Mouse (Mus musculus) lung, embryonic 14.5 days (tissue): ENCODE measurements around the gene Nit2. TPM values are rescaled to one million over a fixed set of nuclear protein-coding genes. Genes with fewer than 3 reads are reported as not detected.

ENCODE experiments used
- ATAC-seq: fragments of 200-750 bp; cut with Nextera tagmentation; 2 replicates; pipeline ENCODE4 v1.8.0; 2017; ENCODE audit warnings: mild to moderate bottlenecking, moderate TSS enrichment, moderate library complexity; ENCODE audit not compliant: insufficient read depth
- DNase-seq: peaks from one replicate; pipeline ENCODE4 v3.0.0-alpha.2; 2015
- H3K27ac ChIP-seq: fragments of 300-500 bp; sonication (generic); 2 replicates; pipeline ENCODE4 v1.5.1; 2014; ENCODE audit warnings: low read depth, mild to moderate bottlenecking, moderate library complexity
- H3K27me3 ChIP-seq: fragments of 300-500 bp; sonication (generic); 2 replicates; pipeline ENCODE4 v1.6.1; 2014; ENCODE audit warnings: low read length, control low read depth; ENCODE audit not compliant: insufficient read depth
- H3K36me3 ChIP-seq: fragments of 300-500 bp; sonication (generic); 2 replicates; pipeline ENCODE4 v1.6.1; 2014; ENCODE audit warnings: control low read depth; ENCODE audit not compliant: insufficient read depth
- H3K4me1 ChIP-seq: fragments of 300-500 bp; sonication (generic); 2 replicates; pipeline ENCODE4 v1.6.1; 2014; ENCODE audit warnings: antibody characterized with exemption, control low read depth; ENCODE audit not compliant: insufficient read depth
- H3K4me2 ChIP-seq: fragments of 300-500 bp; sonication (generic); 2 replicates; pipeline ENCODE4 v1.6.1; 2014; ENCODE audit warnings: mild to moderate bottlenecking
- H3K4me3 ChIP-seq: fragments of 300-500 bp; sonication (generic); 2 replicates; pipeline ENCODE4 v1.5.1; 2014; ENCODE audit warnings: low read depth, low read length
- H3K9ac ChIP-seq: fragments of 300-500 bp; sonication (generic); 2 replicates; pipeline ENCODE4 v1.6.1; 2014
- H3K9me3 ChIP-seq: fragments of 300-500 bp; sonication (generic); 2 replicates; pipeline ENCODE4 v1.6.1; 2016; ENCODE audit warnings: low read depth, low read length, control low read depth
- CTCF ChIP-seq: IDR thresholded peaks from 2 replicates; pipeline ENCODE4 v1.5.1; 2016; ENCODE audit warnings: antibody characterized with exemption, low read depth
- WGBS: fragments of 180-500 bp; shearing (Covaris S2); extraction: QIAGEN DNeasy Blood & Tissue Kit; methylation state at CpG from one replicate; pipeline ENCODE4 v1.1.7; 2014; 5-methylcytosine and 5-hydroxymethylcytosine counted together
- polyA plus RNA-seq: library from polyadenylated mRNA; unstranded; fragments of >200 nt; fragmentation: Nextera tagmentation; extraction: Ambion mirVana; gene quantifications from 2 replicates; pipeline ENCODE4 v1.2.1, GENCODE M21; 2014

Nit2 gene
- 75.1 and 75.4 TPM in 2 replicates for polyA plus RNA-seq

DNA sequence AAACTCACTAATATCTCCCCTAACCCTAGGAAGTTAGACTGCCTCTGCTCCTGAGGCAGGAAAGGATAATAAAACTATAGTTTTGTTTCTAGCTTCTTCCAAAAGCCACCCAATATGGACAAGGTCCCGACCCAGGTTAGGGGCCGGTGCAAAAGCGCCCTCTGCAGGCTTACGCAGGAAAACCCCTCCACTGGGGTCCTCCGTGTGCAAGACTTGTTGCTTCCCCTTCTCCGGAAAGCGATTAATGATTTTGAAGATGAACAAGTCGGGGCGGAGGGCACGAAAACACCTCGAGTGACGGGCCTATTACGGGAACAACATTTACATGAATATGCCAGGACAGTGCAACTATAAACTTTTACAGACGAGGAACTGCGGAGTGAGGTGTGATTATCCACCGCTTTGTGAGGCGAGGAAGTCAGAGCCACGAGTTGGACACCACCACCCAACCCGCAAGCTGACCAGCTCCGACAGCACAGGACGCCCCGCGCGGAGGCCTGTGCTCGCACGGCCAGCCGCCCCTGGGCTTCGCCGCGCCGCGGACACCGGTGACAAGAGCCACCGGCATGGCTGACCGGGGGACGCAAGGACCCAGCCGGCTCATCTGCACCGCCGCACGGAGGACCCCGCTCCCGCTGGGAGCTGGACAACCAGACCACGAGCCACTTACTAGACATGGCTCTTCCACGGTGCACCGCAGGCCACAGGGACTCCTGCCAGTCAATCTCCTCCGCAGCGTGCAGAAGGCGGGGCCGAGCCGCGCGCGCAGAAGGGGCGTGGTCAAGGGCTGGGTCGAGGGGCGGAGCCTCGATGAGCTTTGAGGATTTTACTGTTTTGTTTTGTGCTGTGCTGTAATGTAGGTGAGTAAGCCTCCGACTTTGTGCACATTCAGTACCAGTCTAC lies at the start of gene Nit2:
Nit2 (minus strand) TSS at position 731 of the 903 bp plus-strand sequence.
- H3K36me3 ChIP-seq = peaks cover 26% of the 10 kb centered on the region
- peak within 1 kb of the TSS; percentile 84 for H3K4me3 ChIP-seq
- H3K9me3 ChIP-seq = no peaks in the 10 kb centered on the region
- DNase-seq = peak; percentile 96
- no peaks in the 10 kb centered on the region for H3K4me1 ChIP-seq
- no peaks in the 10 kb centered on the region for H3K27me3 ChIP-seq
- WGBS = under 1% methylated on average over 58 of the region's 58 CpGs
- ATAC-seq = peak; percentile 98
- H3K27ac ChIP-seq = peak within 1 kb of the TSS; percentile 95
- H3K9ac ChIP-seq = peak within 1 kb of the TSS; percentile 90
- H3K4me2 ChIP-seq = peak within 1 kb of the TSS; percentile 76
- TF ChIP-seq CTCF = peak; percentile 75

DNA sequence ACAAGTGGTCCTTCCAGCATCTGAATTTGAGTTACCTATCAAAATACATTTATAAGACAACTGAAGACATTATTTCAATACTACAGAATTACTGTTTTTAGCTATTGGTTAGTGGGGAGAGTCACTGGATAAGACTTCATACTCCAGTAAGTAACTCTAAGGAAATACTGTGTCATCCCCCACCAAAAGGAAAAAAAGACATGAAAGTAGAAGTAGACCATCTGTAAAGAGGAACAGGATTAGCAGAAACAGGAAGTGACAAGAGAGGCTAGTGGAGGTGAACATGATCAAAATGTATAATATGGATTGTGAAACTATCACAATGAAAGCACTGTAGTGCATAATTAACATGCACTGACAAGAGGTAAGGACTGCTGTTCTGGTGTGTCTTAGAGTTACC lies 48.8 kb upstream of the Nit2 start:
- Histone ChIP-seq H3K4me3 (no peak overlapping the region), H3K36me3 (peaks cover 22% of the 10 kb centered on the region), H3K27me3 (no peaks in the 10 kb centered on the region), H3K4me1 (no peaks in the 10 kb centered on the region), H3K27ac (no peak overlapping the region), H3K9me3 (no peaks in the 10 kb centered on the region), H3K4me2 (no peak overlapping the region), H3K9ac (no peak overlapping the region)
- TF ChIP-seq CTCF = no peak
- ATAC-seq = no peak
- no peak for DNase-seq

- H3K4me3 ChIP-seq = no peak overlapping the region
- no peak overlapping the region for H3K9ac ChIP-seq
- H3K4me1 ChIP-seq = no peaks in the 10 kb centered on the region
- no peak overlapping the region for H3K4me2 ChIP-seq
- H3K27ac ChIP-seq = no peak overlapping the region
- TF ChIP-seq CTCF = no peak
- H3K27me3 ChIP-seq = no peaks in the 10 kb centered on the region
- H3K36me3 ChIP-seq = peaks cover 30% of the 10 kb centered on the region
- DNase-seq = no peak
- no peaks in the 10 kb centered on the region for H3K9me3 ChIP-seq
- 83% methylated on average over 2 of the region's 2 CpGs for WGBS
- no peak for ATAC-seq
These were observed 43.9 kb upstream of the Nit2 start for GRCm38 (mm10) chr16:57211037-57211436.

GRCm38 (mm10) chr16:57208342-57208741 lies 41.2 kb upstream of the Nit2 start:
- no peak for DNase-seq
- H3K9ac ChIP-seq = no peak overlapping the region
- no peak overlapping the region for H3K4me2 ChIP-seq
- no peaks in the 10 kb centered on the region for H3K4me1 ChIP-seq
- no peaks in the 10 kb centered on the region for H3K27me3 ChIP-seq
- TF ChIP-seq CTCF = no peak
- peaks cover 27% of the 10 kb centered on the region for H3K36me3 ChIP-seq
- 66% methylated on average over 2 of the region's 2 CpGs for WGBS
- no peak overlapping the region for H3K4me3 ChIP-seq
- no peak overlapping the region for H3K27ac ChIP-seq
- H3K9me3 ChIP-seq = no peaks in the 10 kb centered on the region
- no peak for ATAC-seq

DNA sequence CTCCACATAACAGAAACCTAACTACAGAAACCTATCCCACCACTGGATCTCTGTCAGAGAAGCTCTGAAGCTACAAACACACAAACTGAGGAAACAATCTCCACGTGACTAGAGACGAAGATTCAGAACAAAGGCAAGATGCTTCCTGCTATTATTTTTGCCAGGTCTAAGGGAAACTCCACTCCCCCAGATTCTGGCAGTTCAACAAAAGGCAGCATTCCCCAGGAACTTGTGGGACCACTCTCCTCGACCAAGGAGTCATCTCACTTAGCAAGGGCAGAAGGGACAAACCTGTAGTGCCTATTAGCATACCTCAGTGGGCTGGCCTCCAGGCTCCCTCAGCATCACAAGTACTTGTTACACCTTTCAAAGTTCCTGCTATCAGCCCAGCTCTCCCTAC lies 30.1 kb upstream of the Nit2 start:
- TF ChIP-seq CTCF = no peak
- Histone ChIP-seq H3K27ac (no peak overlapping the region), H3K4me2 (no peak overlapping the region), H3K36me3 (peaks cover 27% of the 10 kb centered on the region), H3K4me1 (no peaks in the 10 kb centered on the region), H3K9ac (no peak overlapping the region), H3K4me3 (no peak overlapping the region), H3K9me3 (no peaks in the 10 kb centered on the region), H3K27me3 (no peaks in the 10 kb centered on the region)
- no peak for DNase-seq
- no peak for ATAC-seq
- 59% methylated on average over 3 of the region's 3 CpGs for WGBS

GRCm38 (mm10) chr16:57196590-57196989 lies 29.4 kb upstream of the Nit2 start:
- Histone ChIP-seq H3K4me3 (no peak overlapping the region), H3K9me3 (no peaks in the 10 kb centered on the region), H3K27me3 (no peaks in the 10 kb centered on the region), H3K27ac (no peak overlapping the region), H3K4me1 (no peaks in the 10 kb centered on the region), H3K9ac (no peak overlapping the region), H3K4me2 (no peak overlapping the region), H3K36me3 (peaks cover 33% of the 10 kb centered on the region)
- DNase-seq (no peak), ATAC-seq (no peak)
- no peak for TF ChIP-seq CTCF
- 85% methylated on average over 5 of the region's 5 CpGs for WGBS

DNA sequence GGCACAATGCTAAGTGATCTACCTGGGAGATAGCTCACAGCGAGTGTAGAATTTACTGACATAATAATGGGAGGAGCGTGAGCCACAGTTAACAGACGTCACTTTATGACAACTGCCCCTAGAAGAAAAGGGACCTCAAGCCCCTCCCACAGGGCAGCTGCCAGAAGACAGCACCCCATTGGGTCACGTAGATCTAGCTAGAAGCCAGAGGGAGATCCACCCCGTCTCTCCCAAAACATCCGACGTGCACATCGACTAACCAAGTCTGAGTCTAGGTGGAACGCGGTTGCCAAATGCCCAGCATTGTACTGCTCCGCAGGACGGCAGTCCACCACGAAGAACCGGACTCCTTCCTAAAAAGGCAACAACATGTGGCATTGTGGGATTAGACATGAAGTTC lies 24.1 kb upstream of the Nit2 start:
- ATAC-seq = no peak
- H3K4me2 ChIP-seq = no peak overlapping the region
- H3K9me3 ChIP-seq = no peaks in the 10 kb centered on the region
- H3K9ac ChIP-seq = no peak overlapping the region
- TF ChIP-seq CTCF = no peak
- H3K27ac ChIP-seq = no peak overlapping the region
- no peaks in the 10 kb centered on the region for H3K4me1 ChIP-seq
- no peaks in the 10 kb centered on the region for H3K27me3 ChIP-seq
- peaks cover 18% of the 10 kb centered on the region for H3K36me3 ChIP-seq
- no peak overlapping the region for H3K4me3 ChIP-seq
- no peak for DNase-seq
- 89% methylated on average over 14 of the region's 14 CpGs for WGBS
